8 mouse cellular contexts compared by ENCODE assay signal in genomic region chr7:34630211-34631085, GRCm38 (mm10). TPM values are rescaled to one million over a fixed set of nuclear protein-coding genes. Genes with fewer than 3 reads are reported as not detected.
DNase-seq lines count a peak whose midpoint lies in the region; ATAC-seq and TF ChIP-seq lines count a peak whose summit lies in the region.

No protein-coding gene starts in this region.

- peak overlapping the region; percentile 47 for H3K9ac ChIP-seq in hindbrain, embryonic 16.5 days (ENCODE audit: low read depth, low read length)

- intact Hi-C loops in gastrocnemius, postnatal 14 days (cut with DNase I; ENCODE audit: low total_unique reads): no loop called here
- intact Hi-C loops in left cerebral cortex, postnatal 14 days (cut with DNase I): no loop called here

- in situ Hi-C loops in Patski (cut with MboI; ENCODE audit: low pct_unique_long_range_greater_than_20kb): no loop called here

- no peak for TF ChIP-seq CTCF in Patski (IDR thresholded peaks at IDR 0.05)

- CTCF ChIA-PET in Patski (lab: Charles Lee): interaction anchor here (0.9 to 2.0 kb wide), 4 partner anchors 25 to 222 kb away, joined by 3 to 5 read pairs (median 4); no protein-coding TSS in a partner anchor

- no peaks in the 10 kb centered on the region for H3K27me3 ChIP-seq in Patski
- H3K27me3 ChIP-seq in hindbrain, embryonic 16.5 days (replicated peaks; ENCODE audit: control insufficient read depth, insufficient read depth, low read length): no peaks in the 10 kb centered on the region
- H3K27me3 ChIP-seq in megakaryocyte, embryonic 14.5 days (replicated peaks): peaks cover 12% of the 10 kb centered on the region

- H3K4me1 ChIP-seq in brown adipose tissue, adult 24 weeks (ENCODE audit: control insufficient read depth, insufficient read depth, insufficient read length, low read length): no peaks in the 10 kb centered on the region; the same call in 1 of the 2 replicates
- peaks cover 10% of the 10 kb centered on the region for H3K4me1 ChIP-seq in hindbrain, embryonic 16.5 days (ENCODE audit: control insufficient read depth, insufficient read depth, low read depth, low read length)
- peaks cover 11% of the 10 kb centered on the region for H3K4me1 ChIP-seq in megakaryocyte, embryonic 14.5 days

- peak overlapping the region; percentile 54 for H3K4me2 ChIP-seq in hindbrain, embryonic 16.5 days (ENCODE audit: low read length)

- POLR2A ChIA-PET in Patski (lab: Charles Lee): interaction anchor here (1.4 to 4.4 kb wide), 3 partner anchors 9 to 241 kb away, joined by 3 to 31 read pairs (median 4); partner anchors contain the start of gene Kctd15

- peak overlapping the region; percentile 26 for H3K4me3 ChIP-seq in brown adipose tissue, adult 24 weeks (ENCODE audit: insufficient read depth, low read depth, low read length)
- peak overlapping the region; percentile 35 for H3K4me3 ChIP-seq in hindbrain, embryonic 16.5 days (ENCODE audit: low read length)
- peak overlapping the region; percentile 83 for H3K4me3 ChIP-seq in megakaryocyte, embryonic 14.5 days (replicated peaks)

- H3K36me3 ChIP-seq in hindbrain, embryonic 16.5 days (ENCODE audit: control insufficient read depth, insufficient read depth, low read length): no peaks in the 10 kb centered on the region
- no peaks in the 10 kb centered on the region for H3K36me3 ChIP-seq in megakaryocyte, embryonic 14.5 days (replicated peaks; ENCODE audit: low read length)

- H3K9me3 ChIP-seq in hindbrain, embryonic 16.5 days (ENCODE audit: control insufficient read depth, low read length): no peaks in the 10 kb centered on the region
- peaks cover 6% of the 10 kb centered on the region; the same call in 1 of the 2 replicates for H3K9me3 ChIP-seq in megakaryocyte, embryonic 14.5 days

- no peak overlapping the region for H3K27ac ChIP-seq in brown adipose tissue, adult 24 weeks (replicated peaks; ENCODE audit: low read depth, low read length)
- peak overlapping the region; percentile 69 for H3K27ac ChIP-seq in hindbrain, embryonic 16.5 days (ENCODE audit: low read depth, low read length)

- ATAC-seq in Patski: peak; percentile 87
- peak; percentile 78 for ATAC-seq in hindbrain, embryonic 16.5 days
- no peak for ATAC-seq in monocyte, adult 5-6 weeks (replicated peaks; ENCODE audit: insufficient number of reproducible peaks, low FRiP score, low TSS enrichment, poor library complexity, severe bottlenecking)

- 3% methylated on average over 28 of the region's 34 CpGs for WGBS in hindbrain, embryonic 16.5 days

- DNase-seq in Patski (ENCODE audit: low read depth, low spot score): peak; percentile 58
- DNase-seq in gastrocnemius, postnatal 14 days: peak; percentile 83
- DNase-seq in left cerebral cortex, postnatal 14 days (ENCODE audit: low spot score in 2 of 2): peak; percentile 40 to 45
- peak; percentile 89 for DNase-seq in skeletal muscle tissue, adult 2 months (ENCODE audit: low read depth, low spot score)

RNA-seq across cellular contexts. Expression of gene Kctd15, which starts 26.1 kb away (rescaled TPM):
- polyA plus RNA-seq in Patski (2021): 27.1 TPM
- polyA plus RNA-seq in brown adipose tissue, adult 24 weeks (2012; ENCODE audit: insufficient read depth, insufficient read length, missing spikeins): 13.7 and 14.0 TPM in 2 replicates
- total RNA-seq in gastrocnemius, postnatal 14 days (2021): 10 to 100 TPM; 22.2 to 32.6 TPM
- 18.0 and 21.6 TPM in 2 replicates for polyA plus RNA-seq in hindbrain, embryonic 16.5 days (2015; fragmentation: Nextera tagmentation; extraction: Ambion mirVana)
- 10 to 100 TPM; 16.0 to 16.2 TPM for total RNA-seq in left cerebral cortex, postnatal 14 days (2021)
- polyA plus RNA-seq in megakaryocyte, embryonic 14.5 days (2012; ENCODE audit: insufficient read depth, low replicate concordance): 1.0 and 1.4 TPM in 2 replicates
- 0.48 to 1.8 TPM (median 1.1 TPM) in 3 replicates for total RNA-seq in monocyte, adult 5-6 weeks (2017)

Comparison
In these comparisons a context has a peak if more than half of its experiments do, and no peak if none do; other contexts are left out.
1. H3K4me3 ChIP-seq: peak in every context shown above with its lines; median percentile 83 in megakaryocyte, embryonic 14.5 days; 35 in hindbrain, embryonic 16.5 days; 26 in brown adipose tissue, adult 24 weeks.